Mouse (Mus musculus) cortical plate, adult 2 months (tissue): ENCODE data around the gene Slc22a18.

Experiments
- CTCF ChIP-seq: fragments of 200-500 bp; IDR thresholded peaks from 2 replicates; pipeline ENCODE4 v1.5.1; 2011; ENCODE audit warnings: mild to moderate bottlenecking, control low read depth, low read length; ENCODE audit not compliant: insufficient read depth; ENCODE audit errors: extremely low read depth
- POLR2A ChIP-seq: fragments of 200-500 bp; IDR thresholded peaks from 2 replicates; pipeline ENCODE4 v1.6.1; 2011; ENCODE audit warnings: mild to moderate bottlenecking, low read length, control low read depth; ENCODE audit not compliant: insufficient read depth; ENCODE audit errors: extremely low read depth

GRCm38 (mm10) chr7:143437894-143438581 is 35.5 kb upstream of the Slc22a18 start:
- TF ChIP-seq CTCF (no peak), POLR2A (no peak)
